In genomic region chr11:101155728-101156371, GRCm38 (mm10) we compare ENCODE assay signal across 8 mouse cellular contexts. TPM values are rescaled to one million over a fixed set of nuclear protein-coding genes. Genes with fewer than 3 reads are reported as not detected.
DNase-seq lines count a peak whose midpoint lies in the region; ATAC-seq lines count a peak whose summit lies in the region.

Gene Tubg2, plus strand, starts transcription at chr11:101155907.

- H3K4me1 ChIP-seq in embryonic facial prominence, embryonic 12.5 days, result peaks cover 13% of the 10 kb centered on the region; the same call in 1 of the 2 replicates
- H3K4me1 ChIP-seq in heart, embryonic 16.5 days (ENCODE audit: control insufficient read depth, insufficient read depth, low read length), result peaks cover 6% of the 10 kb centered on the region; the same call in 1 of the 2 replicates
- H3K4me1 ChIP-seq in liver, embryonic 16.5 days (ENCODE audit: control insufficient read depth, low read depth, low read length), result no peaks in the 10 kb centered on the region

- no peaks in the 10 kb centered on the region; the same call in 1 of the 2 replicates for H3K27me3 ChIP-seq in embryonic facial prominence, embryonic 12.5 days
- no peaks in the 10 kb centered on the region for H3K27me3 ChIP-seq in heart, embryonic 16.5 days (ENCODE audit: control insufficient read depth, insufficient read depth, low read length)
- peaks cover 17% of the 10 kb centered on the region for H3K27me3 ChIP-seq in liver, embryonic 16.5 days (ENCODE audit: control insufficient read depth, insufficient read depth, low read depth, low read length)

- peak within 1 kb of the TSS; percentile 59 for H3K4me2 ChIP-seq in embryonic facial prominence, embryonic 12.5 days (replicated peaks)
- peak within 1 kb of the TSS; percentile 93 for H3K4me2 ChIP-seq in heart, embryonic 16.5 days (ENCODE audit: low read depth, low read length)
- H3K4me2 ChIP-seq in liver, embryonic 16.5 days (ENCODE audit: low read depth, low read length), result peak within 1 kb of the TSS; percentile 52

- H3K36me3 ChIP-seq in embryonic facial prominence, embryonic 12.5 days, result no peaks in the 10 kb centered on the region
- H3K36me3 ChIP-seq in heart, embryonic 16.5 days (ENCODE audit: control insufficient read depth, insufficient read depth), result no peaks in the 10 kb centered on the region
- H3K36me3 ChIP-seq in liver, embryonic 16.5 days (ENCODE audit: control insufficient read depth, insufficient read depth), result no peaks in the 10 kb centered on the region

- peak within 1 kb of the TSS; percentile 68; the same call in 1 of the 2 replicates for H3K27ac ChIP-seq in embryonic facial prominence, embryonic 12.5 days
- H3K27ac ChIP-seq in heart, embryonic 16.5 days (ENCODE audit: low read length), result peak within 1 kb of the TSS; percentile 39; the same call in 1 of the 2 replicates
- H3K27ac ChIP-seq in liver, embryonic 16.5 days (ENCODE audit: low read length), result no peak within 1 kb of the TSS

- peak; percentile 67 for ATAC-seq in embryonic facial prominence, embryonic 12.5 days (ENCODE audit: insufficient number of reproducible peaks, insufficient read depth, low FRiP score, low TSS enrichment)
- peak; percentile 74 for ATAC-seq in heart, embryonic 16.5 days (replicated peaks; ENCODE audit: extremely low read depth, insufficient read depth, low FRiP score)
- no peak for ATAC-seq in liver, embryonic 16.5 days (ENCODE audit: low read depth)

- H3K4me3 ChIP-seq in embryonic facial prominence, embryonic 12.5 days, result peak within 1 kb of the TSS; percentile 37
- H3K4me3 ChIP-seq in heart, embryonic 16.5 days (ENCODE audit: low read length), result peak within 1 kb of the TSS; percentile 57
- H3K4me3 ChIP-seq in liver, embryonic 16.5 days (ENCODE audit: low read depth, low read length), result peak within 1 kb of the TSS; percentile 24

- peak within 1 kb of the TSS; percentile 52 for H3K9ac ChIP-seq in embryonic facial prominence, embryonic 12.5 days
- H3K9ac ChIP-seq in heart, embryonic 16.5 days (ENCODE audit: low read length), result peak within 1 kb of the TSS; percentile 76
- no peak within 1 kb of the TSS for H3K9ac ChIP-seq in liver, embryonic 16.5 days (ENCODE audit: low read depth, low read length)

- 2% methylated on average over 34 of the region's 36 CpGs for WGBS in embryonic facial prominence, embryonic 12.5 days
- WGBS in heart, embryonic 16.5 days, result 3% methylated on average over 36 of the region's 36 CpGs
- WGBS in liver, embryonic 16.5 days (ENCODE audit: insufficient replicate concordance), result 2% methylated on average over 36 of the region's 36 CpGs

- peak; percentile 72 for DNase-seq in CD4-positive, CD25-positive, alpha-beta regulatory T cell, adult 2 months (ENCODE audit: low read depth, low spot score)
- DNase-seq in adrenal gland, adult 8-10 months, result peak; percentile 47
- DNase-seq in layer of hippocampus, adult 18-20 months (ENCODE audit: low spot score in 2 of 2), result peak; percentile 78 to 88
- DNase-seq in retina, embryonic 14.5 days (ENCODE audit: low spot score), result peak; percentile 80
- DNase-seq in urinary bladder, postnatal 36 days (ENCODE audit: low spot score in 2 of 2), result no peak

- no peaks in the 10 kb centered on the region for H3K9me3 ChIP-seq in embryonic facial prominence, embryonic 12.5 days
- H3K9me3 ChIP-seq in heart, embryonic 16.5 days (replicated peaks; ENCODE audit: control insufficient read depth, low read length), result no peaks in the 10 kb centered on the region
- no peaks in the 10 kb centered on the region for H3K9me3 ChIP-seq in liver, embryonic 16.5 days (replicated peaks; ENCODE audit: control insufficient read depth, low read length)

RNA-seq across cellular contexts. Expression of gene Tubg2, which starts in this region (rescaled TPM):
- 10 to 100 TPM in 2 of 4 experiments, 1 to 10 TPM in 2; 6.1 to 11.1 (median 9.9) TPM for total RNA-seq in adrenal gland, adult 8-10 months (2022)
- polyA plus RNA-seq in embryonic facial prominence, embryonic 12.5 days (2016; fragmentation: Nextera tagmentation; extraction: Ambion mirVana), result 9.4 and 10.8 TPM in 2 replicates
- 3.0 and 3.3 TPM in 2 replicates for polyA plus RNA-seq in heart, embryonic 16.5 days (2015; fragmentation: Nextera tagmentation; extraction: Ambion mirVana)
- total RNA-seq in layer of hippocampus, adult 18-20 months (2021), result 10 to 100 TPM; 40.2 to 42.7 TPM
- polyA plus RNA-seq in liver, embryonic 16.5 days (2015; fragmentation: Nextera tagmentation; extraction: Ambion mirVana), result 0.05 and 0.09 TPM in 2 replicates

Comparison
In these comparisons a context has a peak if more than half of its experiments do, and no peak if none do; other contexts are left out.
1. DNase-seq: peak in CD4-positive, CD25-positive, alpha-beta regulatory T cell, adult 2 months (single experiment), adrenal gland, adult 8-10 months (single experiment), layer of hippocampus, adult 18-20 months (2 of 2) and retina, embryonic 14.5 days (single experiment); none in urinary bladder, postnatal 36 days (0 of 2).
2. Peak in every context shown above with its lines, with median percentiles within 50 percentile points of each other: H3K4me2 ChIP-seq and H3K4me3 ChIP-seq.